Mouse (Mus musculus) midbrain, postnatal 0 days (tissue): Measurements from ENCODE around the gene Camkk1. TPM values are rescaled to one million over a fixed set of nuclear protein-coding genes. Genes with fewer than 3 reads are reported as not detected.

Source experiments
- ATAC-seq: fragments of 200-750 bp; cut with Nextera tagmentation; 2 replicates; pipeline ENCODE4 v1.8.0; 2017; ENCODE audit warnings: moderate number of reproducible peaks, mild to moderate bottlenecking, moderate TSS enrichment, moderate library complexity; ENCODE audit not compliant: low FRiP score
- DNase-seq: peaks from one replicate; pipeline ENCODE4 v3.0.0-alpha.2; 2015; ENCODE audit warnings: low spot score
- H3K27ac ChIP-seq: fragments of 300-500 bp; sonication (generic); 2 replicates; pipeline ENCODE4 v1.5.1; 2014; ENCODE audit warnings: low read depth, mild to moderate bottlenecking, low read length, mixed read lengths
- H3K27me3 ChIP-seq: fragments of 300-500 bp; sonication (generic); 2 replicates; pipeline ENCODE4 v1.6.1; 2014; ENCODE audit warnings: low read length, control low read depth, mixed read lengths; ENCODE audit not compliant: insufficient read depth
- H3K36me3 ChIP-seq: fragments of 300-500 bp; sonication (generic); 2 replicates; pipeline ENCODE4 v1.6.1; 2014; ENCODE audit warnings: low read length, control low read depth, mixed read lengths; ENCODE audit not compliant: insufficient read depth
- H3K4me1 ChIP-seq: fragments of 300-500 bp; sonication (generic); 2 replicates; pipeline ENCODE4 v1.6.1; 2014; ENCODE audit warnings: mild to moderate bottlenecking, control low read depth, antibody characterized with exemption, low read length, mixed read lengths; ENCODE audit not compliant: insufficient read depth
- H3K4me2 ChIP-seq: fragments of 300-500 bp; sonication (generic); 2 replicates; pipeline ENCODE4 v1.6.1; 2014; ENCODE audit warnings: low read depth, mild to moderate bottlenecking, low read length, mixed read lengths; ENCODE audit not compliant: poor library complexity, severe bottlenecking
- H3K4me3 ChIP-seq: fragments of 300-500 bp; sonication (generic); 2 replicates; pipeline ENCODE4 v1.5.1; 2014; ENCODE audit warnings: low read depth, mild to moderate bottlenecking, low read length, moderate library complexity
- H3K9ac ChIP-seq: fragments of 300-500 bp; sonication (generic); replicated peaks from 2 replicates; pipeline ENCODE4 v1.6.1; 2014; ENCODE audit warnings: mild to moderate bottlenecking, low read length, moderate library complexity, mixed read lengths; ENCODE audit not compliant: poor library complexity, severe bottlenecking
- H3K9me3 ChIP-seq: fragments of 300-500 bp; sonication (generic); 2 replicates; pipeline ENCODE4 v1.6.1; 2016; ENCODE audit warnings: low read length, control low read depth
- CTCF ChIP-seq: IDR thresholded peaks from 2 replicates; pipeline ENCODE4 v1.5.1; 2016; ENCODE audit warnings: antibody characterized with exemption, mild to moderate bottlenecking
- WGBS: fragments of 180-500 bp; shearing (Covaris S2); extraction: QIAGEN DNeasy Blood & Tissue Kit; methylation state at CpG from one replicate; pipeline ENCODE4 v1.1.7; 2014; 5-methylcytosine and 5-hydroxymethylcytosine counted together
- polyA plus RNA-seq: library from polyadenylated mRNA; unstranded; fragments of >200 nt; fragmentation: Nextera tagmentation; extraction: Ambion mirVana; gene quantifications from 2 replicates; pipeline ENCODE4 v1.2.1, GENCODE M21; 2015
- total RNA-seq: library from RNA; depleted of rRNA; stranded (reverse); fragments of >200 nt; gene quantifications from 2 replicates; pipeline ENCODE4 v1.2.3, GENCODE M21; 2014

The Camkk1 gene
- total and polyA plus RNA-seq, 2 experiments from 2014 or later, result 26.7 to 27.7 TPM

GRCm38 (mm10) chr11:73071839-73072238, 53.0 kb downstream of the Camkk1 start:
- peak; percentile 24 for DNase-seq
- Histone ChIP-seq H3K4me2 (no peak overlapping the region), H3K4me3 (no peak overlapping the region), H3K36me3 (peaks cover 52% of the 10 kb centered on the region), H3K9ac (no peak overlapping the region), H3K9me3 (no peaks in the 10 kb centered on the region), H3K4me1 (no peaks in the 10 kb centered on the region), H3K27ac (no peak overlapping the region), H3K27me3 (no peaks in the 10 kb centered on the region)
- no peak for ATAC-seq
- WGBS, result 91% methylated on average over 3 of the region's 3 CpGs
- peak; percentile 70 for TF ChIP-seq CTCF

DNA sequence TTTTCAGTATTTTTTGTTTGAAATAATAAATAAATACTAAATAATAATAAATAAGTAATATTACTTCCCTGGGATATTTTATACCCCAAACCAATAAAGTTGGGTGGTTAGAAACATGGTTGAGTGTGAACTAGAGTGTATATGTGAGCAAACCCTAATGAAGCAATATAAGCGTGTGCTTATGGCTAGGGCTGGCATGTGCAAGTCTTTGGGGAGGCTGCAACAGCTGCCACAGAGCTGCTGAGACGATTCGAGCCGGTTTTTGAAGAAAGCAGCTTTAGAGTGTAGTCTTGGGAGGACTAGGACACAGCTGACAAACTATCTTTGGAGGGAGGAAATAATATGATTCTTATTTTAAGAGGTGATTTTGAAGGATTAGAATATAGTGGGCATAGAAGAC, 57.5 kb downstream of the Camkk1 start:
- DNase-seq, result peak; percentile 13

GRCm38 (mm10) chr11:73076733-73077132, 57.9 kb downstream of the Camkk1 start:
- H3K36me3 ChIP-seq, result peaks cover 56% of the 10 kb centered on the region
- DNase-seq, result peak; percentile 9
- WGBS, result 63% methylated on average over 4 of the region's 4 CpGs

More for the DNA sequence above, 57.5 kb downstream of the Camkk1 start:
- Histone ChIP-seq H3K27ac (no peak overlapping the region), H3K9me3 (no peaks in the 10 kb centered on the region), H3K36me3 (peaks cover 56% of the 10 kb centered on the region), H3K9ac (no peak overlapping the region), H3K4me1 (no peaks in the 10 kb centered on the region), H3K4me2 (no peak overlapping the region), H3K4me3 (no peak overlapping the region), H3K27me3 (no peaks in the 10 kb centered on the region)
- TF ChIP-seq CTCF, result no peak
- ATAC-seq, result no peak
- WGBS, result 53% methylated on average over 4 of the region's 4 CpGs

GRCm38 (mm10) chr11:73077211-73077720, 58.5 kb downstream of the Camkk1 start:
- ATAC-seq, result no peak
- Histone ChIP-seq H3K4me3 (no peak overlapping the region), H3K27me3 (no peaks in the 10 kb centered on the region), H3K9ac (no peak overlapping the region), H3K4me1 (no peaks in the 10 kb centered on the region), H3K9me3 (no peaks in the 10 kb centered on the region), H3K27ac (no peak overlapping the region), H3K36me3 (peaks cover 56% of the 10 kb centered on the region), H3K4me2 (no peak overlapping the region)
- peak; percentile 22 for DNase-seq
- no peak for TF ChIP-seq CTCF
- WGBS, result 57% methylated on average over 6 of the region's 6 CpGs

More at GRCm38 (mm10) chr11:73076733-73077132, 57.9 kb downstream of the Camkk1 start:
- H3K9ac ChIP-seq, result no peak overlapping the region
- no peak for ATAC-seq
- no peak for TF ChIP-seq CTCF
- H3K27me3 ChIP-seq, result no peaks in the 10 kb centered on the region
- H3K4me3 ChIP-seq, result no peak overlapping the region
- H3K4me1 ChIP-seq, result no peaks in the 10 kb centered on the region
- no peaks in the 10 kb centered on the region for H3K9me3 ChIP-seq
- no peak overlapping the region for H3K4me2 ChIP-seq
- no peak overlapping the region for H3K27ac ChIP-seq

- no peak for TF ChIP-seq CTCF
- no peak overlapping the region for H3K27ac ChIP-seq
- ATAC-seq, result no peak
- DNase-seq, result no peak
- 96% methylated on average over 8 of the region's 8 CpGs for WGBS
- H3K27me3 ChIP-seq, result no peaks in the 10 kb centered on the region
- H3K4me3 ChIP-seq, result no peak overlapping the region
- H3K4me1 ChIP-seq, result no peaks in the 10 kb centered on the region
- peaks cover 48% of the 10 kb centered on the region for H3K36me3 ChIP-seq
- no peak overlapping the region for H3K9ac ChIP-seq
- H3K4me2 ChIP-seq, result no peak overlapping the region
- H3K9me3 ChIP-seq, result no peaks in the 10 kb centered on the region
Observed at GRCm38 (mm10) chr11:73078615-73079014, 59.8 kb downstream of the Camkk1 start.

- Histone ChIP-seq H3K4me1 (no peaks in the 10 kb centered on the region), H3K27me3 (no peaks in the 10 kb centered on the region), H3K9ac (no peak overlapping the region), H3K36me3 (peaks cover 42% of the 10 kb centered on the region), H3K27ac (no peak overlapping the region), H3K4me3 (no peak overlapping the region), H3K4me2 (no peak overlapping the region), H3K9me3 (no peaks in the 10 kb centered on the region)
- DNase-seq, result no peak
- whole genome bisulfite sequencing, result 94% methylated on average over 3 of the region's 3 CpGs
- ATAC-seq, result no peak
- no peak for TF ChIP-seq CTCF
Observed at GRCm38 (mm10) chr11:73080306-73080705, 61.5 kb downstream of the Camkk1 start.
